Mouse (Mus musculus) brown adipose tissue, adult 24 weeks (tissue): ENCODE results near the gene Rbm24. TPM values are rescaled to one million over a fixed set of nuclear protein-coding genes. Genes with fewer than 3 reads are reported as not detected.

Source experiments
- H3K27ac ChIP-seq: fragments of 200-500 bp; replicated peaks from 2 replicates; pipeline ENCODE4 v1.5.1; 2012; ENCODE audit warnings: low read depth, mild to moderate bottlenecking, low read length
- H3K4me1 ChIP-seq: fragments of 200-500 bp; 2 replicates; pipeline ENCODE4 v1.6.1; 2012; ENCODE audit warnings: low read length, mixed read lengths; ENCODE audit not compliant: control insufficient read depth, insufficient read depth, insufficient read length
- H3K4me3 ChIP-seq: fragments of 200-500 bp; 2 replicates; pipeline ENCODE4 v1.5.1; 2012; ENCODE audit warnings: low read depth, mild to moderate bottlenecking, low read length, moderate library complexity; ENCODE audit not compliant: insufficient read depth
- polyA plus RNA-seq: library from polyadenylated mRNA; stranded (reverse); fragments of >200 nt; gene quantifications from 2 replicates; pipeline ENCODE4 v1.2.4, GENCODE M21; 2012; ENCODE audit not compliant: missing spikeins, insufficient read depth, insufficient read length

The Rbm24 gene
- polyA plus RNA-seq, 1 experiment: 3.7 TPM

GRCm38 (mm10) chr13:46420095-46420494, 1.9 kb downstream of the Rbm24 start:
- Histone ChIP-seq H3K4me3 (peak overlapping the region; percentile 25), H3K27ac (no peak overlapping the region), H3K4me1 (no peaks in the 10 kb centered on the region)

GRCm38 (mm10) chr13:46423805-46424204, 5.6 kb downstream of the Rbm24 start:
- Histone ChIP-seq H3K27ac (no peak overlapping the region), H3K4me1 (no peaks in the 10 kb centered on the region), H3K4me3 (no peak overlapping the region)

GRCm38 (mm10) chr13:46424376-46424775, 6.1 kb downstream of the Rbm24 start:
- Histone ChIP-seq H3K4me1 (no peaks in the 10 kb centered on the region), H3K4me3 (no peak overlapping the region), H3K27ac (no peak overlapping the region)

GRCm38 (mm10) chr13:46426651-46427269, 8.5 kb downstream of the Rbm24 start:
- no peak overlapping the region for H3K27ac ChIP-seq
- no peak overlapping the region for H3K4me3 ChIP-seq

GRCm38 (mm10) chr13:46428964-46429363, 10.7 kb downstream of the Rbm24 start:
- H3K4me3 ChIP-seq: no peak overlapping the region
- no peaks in the 10 kb centered on the region for H3K4me1 ChIP-seq
- H3K27ac ChIP-seq: no peak overlapping the region

More at GRCm38 (mm10) chr13:46426651-46427269, 8.5 kb downstream of the Rbm24 start:
- H3K4me1 ChIP-seq: no peaks in the 10 kb centered on the region

- no peak overlapping the region for H3K27ac ChIP-seq
- H3K4me3 ChIP-seq: no peak overlapping the region
- H3K4me1 ChIP-seq: no peaks in the 10 kb centered on the region
Observed at GRCm38 (mm10) chr13:46429866-46430265, 11.6 kb downstream of the Rbm24 start.

GRCm38 (mm10) chr13:46433880-46434560, 15.8 kb downstream of the Rbm24 start:
- Histone ChIP-seq H3K4me3 (no peak overlapping the region), H3K4me1 (no peaks in the 10 kb centered on the region), H3K27ac (no peak overlapping the region)

GRCm38 (mm10) chr13:46438960-46439359, 20.7 kb downstream of the Rbm24 start:
- Histone ChIP-seq H3K27ac (no peak overlapping the region), H3K4me3 (no peak overlapping the region), H3K4me1 (no peaks in the 10 kb centered on the region)

- H3K4me3 ChIP-seq: no peak overlapping the region
- H3K4me1 ChIP-seq: no peaks in the 10 kb centered on the region
- no peak overlapping the region for H3K27ac ChIP-seq
Observed at GRCm38 (mm10) chr13:46444021-46444420, 25.8 kb downstream of the Rbm24 start.

GRCm38 (mm10) chr13:46446062-46446461, 27.8 kb downstream of the Rbm24 start:
- H3K4me1 ChIP-seq: no peaks in the 10 kb centered on the region
- no peak overlapping the region for H3K27ac ChIP-seq
- H3K4me3 ChIP-seq: no peak overlapping the region

GRCm38 (mm10) chr13:46448276-46448675, 30.0 kb downstream of the Rbm24 start:
- Histone ChIP-seq H3K4me1 (no peaks in the 10 kb centered on the region), H3K4me3 (no peak overlapping the region), H3K27ac (no peak overlapping the region)

GRCm38 (mm10) chr13:46449955-46450354, 31.7 kb downstream of the Rbm24 start:
- Histone ChIP-seq H3K27ac (no peak overlapping the region), H3K4me3 (no peak overlapping the region), H3K4me1 (no peaks in the 10 kb centered on the region)

- Histone ChIP-seq H3K4me3 (no peak overlapping the region), H3K4me1 (no peaks in the 10 kb centered on the region), H3K27ac (no peak overlapping the region)
Observed at GRCm38 (mm10) chr13:46450623-46451022, 32.4 kb downstream of the Rbm24 start.

GRCm38 (mm10) chr13:46451548-46451947, 33.3 kb downstream of the Rbm24 start:
- Histone ChIP-seq H3K27ac (no peak overlapping the region), H3K4me1 (no peaks in the 10 kb centered on the region), H3K4me3 (no peak overlapping the region)

GRCm38 (mm10) chr13:46459546-46459945, 41.3 kb downstream of the Rbm24 start:
- no peaks in the 10 kb centered on the region for H3K4me1 ChIP-seq
- no peak overlapping the region for H3K27ac ChIP-seq
- no peak overlapping the region for H3K4me3 ChIP-seq

- H3K4me1 ChIP-seq: no peaks in the 10 kb centered on the region
- no peak overlapping the region for H3K27ac ChIP-seq
Observed at GRCm38 (mm10) chr13:46462280-46462679, 44.0 kb downstream of the Rbm24 start.

More at GRCm38 (mm10) chr13:46462280-46462679, 44.0 kb downstream of the Rbm24 start:
- no peak overlapping the region for H3K4me3 ChIP-seq
